Mouse (Mus musculus) spleen, postnatal 36 days (tissue): ENCODE data around the gene Zpbp2.
A peak's percentile ranks its signal among the peaks of the same experiment; 100 is the strongest.

Source experiments
- DNase-seq, 2 experiments: peaks; one replicate each; pipeline ENCODE4 v3.0.0; 2022; ENCODE audit warnings: low spot score in 2 of 2, mixed read lengths in 1 of 2

Gene Zpbp2

DNA sequence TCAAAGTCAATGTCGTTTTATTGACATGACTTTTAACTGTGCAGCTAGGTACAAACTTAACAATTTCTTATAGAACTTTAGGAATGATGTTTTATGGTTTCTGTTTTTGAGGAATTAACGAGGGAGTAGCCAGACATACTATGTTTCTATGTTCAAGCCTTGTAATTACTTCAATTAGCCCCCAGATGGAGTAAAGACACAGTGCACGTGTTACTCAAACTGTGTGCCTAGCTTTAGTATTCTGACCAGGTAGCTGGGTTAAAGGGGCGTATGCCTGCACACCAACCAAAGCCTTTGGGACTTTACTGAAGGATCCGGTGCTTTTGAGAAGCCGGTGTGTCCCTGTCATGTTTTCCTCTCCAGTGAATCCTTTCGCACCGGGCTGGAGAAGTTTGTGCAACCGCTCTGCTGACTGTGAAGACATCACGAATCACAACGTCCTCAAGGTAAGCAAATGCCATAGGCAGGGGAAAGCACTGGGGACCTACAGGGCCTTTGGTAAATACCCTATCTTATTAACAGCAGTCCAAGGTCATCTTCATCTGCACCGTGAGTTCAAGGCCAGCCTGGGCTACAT is 4.3 kb downstream of the Zpbp2 start:
- peak in 1 of 2 experiments; percentile 18 for DNase-seq

DNA sequence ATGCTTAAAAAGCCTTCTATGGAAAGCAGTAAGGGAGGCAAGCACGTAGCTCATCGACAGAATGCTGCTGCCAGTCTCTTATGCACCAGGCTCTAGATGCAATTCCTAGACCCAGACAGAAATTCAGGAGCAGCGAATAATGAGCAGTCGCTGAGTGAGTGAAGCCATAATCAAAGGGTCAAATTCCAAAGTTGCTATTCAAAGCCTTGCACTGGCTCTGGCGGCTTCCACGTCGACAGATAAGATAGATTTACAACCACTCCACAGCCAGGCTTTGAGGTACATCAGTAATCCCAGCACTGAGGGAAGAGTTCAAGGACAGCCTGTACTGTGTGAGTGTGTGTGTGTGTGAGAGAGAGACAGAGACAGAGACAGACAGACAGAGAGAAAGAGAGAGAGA is 10.0 kb downstream of the Zpbp2 start:
- no peak for DNase-seq

DNA sequence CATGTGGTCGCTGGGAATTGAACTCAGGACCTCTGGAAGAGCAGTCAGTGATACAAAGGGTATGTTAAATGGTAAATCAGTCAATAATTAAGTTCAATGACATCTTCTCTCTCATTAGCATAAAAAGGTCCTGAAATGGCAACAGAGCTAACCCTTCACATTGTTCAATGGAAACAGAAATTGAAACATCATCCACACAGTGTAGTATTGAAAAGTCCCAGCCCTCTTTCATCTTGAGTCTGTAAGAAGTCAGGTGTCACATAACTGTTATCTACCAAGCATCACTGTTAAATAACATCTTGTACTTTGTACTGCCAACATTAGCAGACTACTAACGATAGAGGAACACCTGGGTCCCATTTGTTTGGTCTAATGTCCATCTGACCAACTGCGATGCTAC is 12.1 kb downstream of the Zpbp2 start:
- DNase-seq, result no peak

GRCm38 (mm10) chr11:98563921-98564414 is 13.1 kb downstream of the Zpbp2 start:
- DNase-seq, result no peak

GRCm38 (mm10) chr11:98568326-98568725 is 17.4 kb downstream of the Zpbp2 start:
- no peak for DNase-seq

- DNase-seq, result no peak
Measured at GRCm38 (mm10) chr11:98569461-98569860, 18.6 kb downstream of the Zpbp2 start.

GRCm38 (mm10) chr11:98577776-98578175 is 26.9 kb downstream of the Zpbp2 start:
- no peak for DNase-seq

GRCm38 (mm10) chr11:98580301-98581121 is 29.6 kb downstream of the Zpbp2 start:
- peak; percentile 55 to 76 for DNase-seq

DNA sequence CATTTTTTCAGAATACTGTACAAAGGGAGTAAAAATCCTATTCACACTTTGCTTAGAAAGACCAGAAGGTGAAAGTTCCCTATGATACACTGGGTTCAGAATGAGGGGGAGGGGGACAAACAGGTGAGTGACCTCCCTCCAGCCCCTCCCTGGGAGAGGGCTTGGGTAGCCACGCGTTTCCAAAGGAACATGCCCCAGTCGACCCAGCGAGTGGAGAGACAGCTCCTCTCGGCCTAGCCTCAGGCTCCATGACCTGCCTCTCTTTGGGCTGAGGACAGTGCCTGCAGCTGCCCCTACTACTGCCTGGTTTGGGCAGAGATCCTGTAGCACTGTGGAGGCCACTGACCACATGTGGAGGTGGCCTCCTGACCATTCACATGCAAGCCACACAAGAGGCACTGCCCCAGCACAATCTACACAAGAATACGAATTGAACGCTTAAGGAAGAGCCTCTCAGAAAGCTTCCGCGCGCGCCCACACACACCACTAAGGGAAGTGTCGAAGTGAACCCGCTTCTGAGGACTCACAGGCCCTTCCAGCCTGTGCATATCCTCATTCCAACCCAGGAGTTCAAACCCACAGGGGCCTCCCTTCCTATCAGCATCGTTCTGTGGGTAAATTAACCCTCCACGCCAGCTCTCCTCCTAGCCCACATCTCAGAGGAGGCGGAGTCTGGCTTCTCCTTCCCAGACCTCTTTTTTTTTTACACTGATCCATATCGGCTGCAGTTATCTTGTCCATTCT is 30.6 kb downstream of the Zpbp2 start:
- DNase-seq, result peak in 1 of 2 experiments; percentile 40

DNA sequence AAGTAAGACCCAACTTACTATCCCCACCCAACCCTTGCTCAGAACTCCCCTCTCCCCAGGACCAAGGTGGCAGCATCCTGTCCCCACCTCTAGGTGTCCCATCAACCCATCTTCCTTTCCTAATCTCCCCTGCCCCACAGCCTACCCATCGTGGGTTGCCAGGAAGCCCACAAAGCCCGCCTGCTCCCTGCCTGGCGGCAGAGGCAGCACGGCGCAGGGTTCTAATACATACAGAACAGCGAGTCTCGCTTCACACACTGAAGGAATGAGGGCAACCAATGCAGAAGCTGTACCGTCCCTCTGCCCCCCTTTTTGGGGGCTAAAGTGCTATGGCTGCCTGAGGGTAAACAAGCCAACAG is 31.1 kb downstream of the Zpbp2 start:
- DNase-seq, result no peak

DNA sequence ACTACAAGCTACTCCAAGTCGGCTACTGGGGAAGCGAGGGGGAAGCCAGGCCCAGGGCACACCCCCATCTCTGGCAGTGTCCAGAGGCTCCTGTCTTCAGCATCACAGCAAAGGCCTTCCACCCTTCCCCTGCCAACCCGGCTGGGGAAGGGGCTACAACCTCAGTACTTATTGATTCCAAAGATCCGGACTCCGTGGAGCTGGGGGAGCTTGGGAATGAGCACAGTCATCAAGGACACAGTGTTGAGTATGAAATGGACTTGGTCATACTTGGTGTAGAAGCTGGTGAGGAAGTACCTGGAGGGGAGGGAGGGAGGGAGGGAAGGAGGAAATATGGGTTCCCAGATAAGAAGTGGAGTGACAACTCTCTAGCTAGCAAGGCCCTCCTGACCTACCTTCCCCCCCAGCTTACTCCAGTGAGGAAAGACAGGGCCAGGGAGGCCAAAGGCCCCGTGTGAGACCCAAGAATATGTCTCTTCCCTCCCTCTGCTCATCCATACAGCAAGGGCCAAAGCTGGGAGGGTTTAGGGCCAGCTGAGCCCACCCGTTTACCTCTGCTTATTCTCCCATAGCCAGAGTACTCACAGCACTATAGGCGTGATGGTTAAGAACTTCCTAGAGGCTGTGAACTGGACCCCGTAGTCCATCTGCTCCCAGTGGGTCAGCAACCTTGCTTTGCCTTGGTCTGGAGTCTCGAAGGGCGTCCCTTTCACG is 31.8 kb downstream of the Zpbp2 start:
- DNase-seq, result peak in 1 of 2 experiments; percentile 28

- peak; percentile 60 to 74 for DNase-seq
Measured at GRCm38 (mm10) chr11:98583265-98583552, 32.3 kb downstream of the Zpbp2 start.

- peak in 1 of 2 experiments; percentile 48 for DNase-seq
Measured at GRCm38 (mm10) chr11:98583571-98583970, 32.7 kb downstream of the Zpbp2 start.

DNA sequence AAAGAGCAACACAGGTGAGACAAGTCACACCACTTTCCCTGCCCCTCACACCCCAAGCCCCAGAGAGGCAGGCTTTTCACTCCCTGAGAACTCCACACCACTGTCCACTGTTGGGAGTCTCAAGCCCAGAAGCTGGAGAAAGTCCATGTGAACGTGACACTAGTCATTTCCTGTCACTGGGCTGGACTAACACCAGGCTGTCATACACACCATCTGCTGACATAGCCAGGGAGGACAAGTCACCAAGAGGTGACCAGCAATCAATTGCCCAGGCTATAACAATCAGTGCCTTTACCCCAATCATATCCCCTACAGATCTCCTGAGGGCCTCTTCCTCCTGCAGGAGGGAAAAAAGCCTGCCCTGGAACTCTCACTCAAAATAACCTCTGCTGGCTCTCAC is 33.2 kb downstream of the Zpbp2 start:
- no peak for DNase-seq

- DNase-seq, result no peak
Measured at GRCm38 (mm10) chr11:98584629-98585177, 33.8 kb downstream of the Zpbp2 start.

- DNase-seq, result peak in 1 of 2 experiments; percentile 27
Measured at GRCm38 (mm10) chr11:98586087-98586891, 35.4 kb downstream of the Zpbp2 start.

- peak; percentile 97 to 98 for DNase-seq
Measured at GRCm38 (mm10) chr11:98586892-98587563, 36.1 kb downstream of the Zpbp2 start, which contains the start of gene Ormdl3. Ormdl3 (minus strand) TSS chr11:98587368.

DNA sequence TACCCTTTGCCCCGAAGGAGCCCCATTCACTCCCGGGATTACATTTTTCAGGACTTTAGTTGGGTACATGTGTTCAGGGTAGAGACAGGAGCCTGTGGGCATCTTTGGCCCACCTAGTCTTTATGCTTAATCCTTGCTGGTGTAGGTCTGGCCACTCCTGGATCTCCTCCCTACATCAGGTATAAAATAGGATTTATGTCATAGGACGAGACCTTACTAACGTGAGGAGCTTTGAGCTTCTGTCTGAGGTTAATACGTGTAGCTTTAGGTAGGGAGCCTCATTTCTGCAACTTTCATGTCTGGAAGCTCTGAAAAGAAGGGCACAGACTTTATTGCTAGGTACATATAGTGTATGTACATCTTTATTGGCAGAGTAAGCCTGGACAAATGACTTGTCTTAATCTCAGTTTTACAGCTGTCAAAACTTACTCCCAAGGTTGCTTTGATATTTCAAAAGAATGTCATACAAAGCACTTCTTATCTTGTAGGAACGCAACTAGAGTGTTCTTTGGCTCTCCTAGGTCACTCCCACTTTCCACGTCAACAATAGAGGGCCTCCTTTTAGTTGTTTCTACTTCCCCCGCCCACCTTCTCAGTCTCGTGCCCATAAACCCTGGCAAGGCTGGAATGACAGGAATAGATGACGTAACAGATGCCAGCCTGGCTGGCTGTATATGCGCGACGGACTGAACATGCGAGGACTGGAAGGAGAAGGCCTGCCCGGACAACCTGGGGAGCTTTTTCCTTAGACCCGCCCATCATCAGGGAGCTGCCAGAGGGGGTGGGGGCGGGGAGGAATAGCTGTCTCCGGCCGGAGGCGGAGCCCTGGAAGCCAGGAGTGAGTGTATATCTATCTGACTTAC is 37.0 kb downstream of the Zpbp2 start:
- peak; percentile 52 to 65 for DNase-seq

- no peak for DNase-seq
Measured at GRCm38 (mm10) chr11:98588833-98589281, 38.0 kb downstream of the Zpbp2 start.
